Mouse (Mus musculus) neural tube, embryonic 14.5 days (tissue): ENCODE results near the gene Pdzd2. TPM values are rescaled to one million over a fixed set of nuclear protein-coding genes. Genes with fewer than 3 reads are reported as not detected.
A peak's percentile ranks its signal among the peaks of the same experiment; 100 is the strongest.

ENCODE experiments used
- ATAC-seq: fragments of 200-750 bp; cut with Nextera tagmentation; 2 replicates; pipeline ENCODE4 v1.8.0; 2017; ENCODE audit warnings: low read depth, mild to moderate bottlenecking, moderate TSS enrichment, moderate library complexity
- H3K27ac ChIP-seq: fragments of 300-500 bp; sonication (generic); 2 replicates; pipeline ENCODE4 v1.5.1; 2014; ENCODE audit warnings: low read depth, mild to moderate bottlenecking, control low read depth, low read length, moderate library complexity, mixed read lengths
- H3K27me3 ChIP-seq: fragments of 300-500 bp; sonication (generic); 2 replicates; pipeline ENCODE4 v1.6.1; 2014; ENCODE audit warnings: low read length; ENCODE audit not compliant: control insufficient read depth, insufficient read depth
- H3K36me3 ChIP-seq: fragments of 300-500 bp; sonication (generic); 2 replicates; pipeline ENCODE4 v1.6.1; 2014; ENCODE audit warnings: low read length, mixed read lengths; ENCODE audit not compliant: control insufficient read depth, insufficient read depth
- H3K4me1 ChIP-seq: fragments of 300-500 bp; sonication (generic); 2 replicates; pipeline ENCODE4 v1.6.1; 2014; ENCODE audit warnings: low read length; ENCODE audit not compliant: control insufficient read depth, insufficient read depth
- H3K4me2 ChIP-seq: fragments of 300-500 bp; sonication (generic); 2 replicates; pipeline ENCODE4 v1.6.1; 2014; ENCODE audit warnings: mild to moderate bottlenecking, low read depth, low read length, control low read depth
- H3K4me3 ChIP-seq: fragments of 300-500 bp; sonication (generic); 2 replicates; pipeline ENCODE4 v1.5.1; 2014; ENCODE audit warnings: low read depth, low read length, control low read depth, mixed read lengths
- H3K9ac ChIP-seq: fragments of 300-500 bp; sonication (generic); replicated peaks from 2 replicates; pipeline ENCODE4 v1.6.1; 2014; ENCODE audit warnings: low read depth, mild to moderate bottlenecking, control low read depth, low read length, mixed read lengths
- H3K9me3 ChIP-seq: fragments of 300-500 bp; sonication (generic); 2 replicates; pipeline ENCODE4 v1.6.1; 2016; ENCODE audit warnings: low read length; ENCODE audit not compliant: control insufficient read depth
- WGBS: fragments of 180-500 bp; shearing (Covaris S2); extraction: QIAGEN DNeasy Blood & Tissue Kit; methylation state at CpG from one replicate; pipeline ENCODE4 v1.1.7; 2014; 5-methylcytosine and 5-hydroxymethylcytosine counted together
- polyA plus RNA-seq: library from polyadenylated mRNA; unstranded; fragments of >200 nt; fragmentation: Nextera tagmentation; extraction: Ambion mirVana; gene quantifications from 2 replicates; pipeline ENCODE4 v1.2.1, GENCODE M21; 2014

Pdzd2 gene
- polyA plus RNA-seq, 1 experiment from 2014 or later, result 16.6 TPM

DNA sequence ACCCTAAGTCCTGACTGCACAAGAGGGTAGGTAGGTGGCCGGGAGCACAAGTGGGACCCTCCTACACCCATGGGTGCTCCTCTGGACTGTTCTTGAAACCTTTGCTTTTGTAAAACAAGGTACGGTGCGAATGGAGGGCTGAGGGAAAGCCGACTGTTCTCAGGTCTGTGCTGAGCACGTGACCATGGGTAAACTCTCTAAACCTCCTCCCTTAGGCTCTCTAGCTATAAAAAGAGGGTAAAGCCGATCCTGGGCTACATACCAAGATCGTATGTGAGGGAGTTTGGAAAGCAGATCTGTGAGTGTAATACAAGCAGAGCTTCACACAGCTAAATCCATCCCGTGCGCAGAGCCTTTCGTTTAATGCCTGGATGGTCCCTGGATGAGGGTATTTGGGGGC lies 23.4 kb upstream of the Pdzd2 start:
- no peak overlapping the region for H3K4me3 ChIP-seq
- H3K27ac ChIP-seq, result no peak overlapping the region
- ATAC-seq, result no peak
- H3K9ac ChIP-seq, result no peak overlapping the region
- no peaks in the 10 kb centered on the region for H3K27me3 ChIP-seq
- H3K36me3 ChIP-seq, result no peaks in the 10 kb centered on the region
- no peak overlapping the region for H3K4me2 ChIP-seq
- no peaks in the 10 kb centered on the region for H3K4me1 ChIP-seq
- H3K9me3 ChIP-seq, result no peaks in the 10 kb centered on the region
- WGBS, result 49% methylated on average over 10 of the region's 10 CpGs

DNA sequence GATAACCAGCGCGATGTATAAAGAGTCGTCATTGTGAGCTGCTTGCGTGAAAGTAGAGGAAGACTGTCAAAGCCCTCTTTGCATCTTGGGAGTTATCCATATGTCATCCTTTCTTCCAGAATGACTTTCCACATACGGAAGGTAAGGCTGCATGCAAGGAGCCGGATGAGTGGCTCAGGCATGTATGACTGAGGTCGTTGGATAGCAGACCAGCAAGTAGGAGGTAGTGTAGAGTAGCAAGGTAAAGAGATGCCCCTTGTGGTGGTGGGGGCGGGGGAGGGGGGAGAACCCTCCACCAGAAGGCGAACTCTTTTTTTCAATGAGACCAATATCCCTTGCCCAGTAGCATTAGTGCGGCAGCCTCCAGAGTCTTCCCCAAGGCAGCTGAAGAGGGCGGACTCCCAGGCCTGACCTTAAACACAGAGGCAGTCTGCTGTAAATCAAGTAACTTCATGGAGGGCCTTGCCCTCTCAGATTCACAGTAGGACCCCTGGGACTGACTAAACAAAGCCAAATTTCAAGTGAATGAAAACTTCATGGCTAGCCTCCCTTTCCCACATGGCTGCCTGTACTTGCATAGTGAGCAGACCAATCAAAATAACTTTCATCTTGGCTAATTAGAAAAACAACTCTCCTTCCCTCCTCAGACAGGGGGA lies 22.7 kb upstream of the Pdzd2 start:
- Histone ChIP-seq H3K4me2 (no peak overlapping the region), H3K27me3 (no peaks in the 10 kb centered on the region), H3K4me1 (no peaks in the 10 kb centered on the region), H3K4me3 (no peak overlapping the region), H3K9me3 (no peaks in the 10 kb centered on the region), H3K27ac (no peak overlapping the region), H3K36me3 (no peaks in the 10 kb centered on the region), H3K9ac (no peak overlapping the region)
- ATAC-seq, result no peak
- 40% methylated on average over 11 of the region's 11 CpGs for WGBS

DNA sequence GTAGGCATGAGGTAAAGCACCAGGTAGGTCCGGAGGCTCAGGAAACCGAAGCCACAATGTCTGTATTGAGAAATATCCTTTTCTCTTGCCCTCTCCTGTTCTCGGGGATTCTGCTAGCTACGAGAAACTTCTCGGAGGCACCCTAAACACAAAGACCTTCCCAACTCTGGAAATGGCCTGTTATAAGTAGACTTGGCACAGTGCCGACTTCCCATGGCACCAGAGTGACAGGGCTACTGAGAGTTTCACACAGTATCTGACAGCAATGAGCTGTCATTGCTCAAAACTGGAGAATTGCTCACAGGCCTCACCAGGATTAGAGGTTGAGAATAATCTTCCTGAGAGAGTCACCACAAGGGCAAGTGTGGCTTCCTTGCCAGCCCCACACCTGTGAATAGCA lies 21.0 kb upstream of the Pdzd2 start:
- Histone ChIP-seq H3K4me2 (no peak overlapping the region), H3K36me3 (no peaks in the 10 kb centered on the region), H3K4me3 (no peak overlapping the region), H3K4me1 (no peaks in the 10 kb centered on the region), H3K9ac (no peak overlapping the region), H3K27me3 (no peaks in the 10 kb centered on the region), H3K27ac (no peak overlapping the region), H3K9me3 (no peaks in the 10 kb centered on the region)
- WGBS, result 85% methylated on average over 6 of the region's 6 CpGs
- no peak for ATAC-seq

DNA sequence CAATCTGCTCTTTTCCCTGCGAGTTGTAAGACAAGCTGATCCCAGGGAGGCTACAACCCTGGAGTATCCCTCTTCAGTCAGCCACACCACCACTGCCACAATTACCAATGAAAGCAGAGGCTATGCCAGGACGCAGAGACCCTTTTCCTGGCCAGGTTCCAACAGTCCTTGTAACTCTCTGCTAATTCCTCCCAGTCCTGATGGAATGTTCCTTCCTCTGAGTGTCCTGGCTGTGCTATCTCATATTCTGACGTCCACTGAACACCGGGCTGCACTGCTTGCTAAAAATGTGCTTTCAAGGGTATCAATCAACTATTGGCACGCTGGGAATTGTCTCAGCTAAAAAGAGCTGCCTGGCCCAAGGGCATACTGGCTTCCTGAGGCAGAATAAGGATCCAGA lies 18.7 kb upstream of the Pdzd2 start:
- no peak overlapping the region for H3K9ac ChIP-seq
- 50% methylated on average over 5 of the region's 5 CpGs for WGBS
- ATAC-seq, result peak; percentile 36; the same call in 1 of the 2 replicates
- no peak overlapping the region for H3K27ac ChIP-seq
- no peaks in the 10 kb centered on the region for H3K27me3 ChIP-seq
- no peaks in the 10 kb centered on the region for H3K36me3 ChIP-seq
- H3K4me1 ChIP-seq, result no peaks in the 10 kb centered on the region
- H3K4me2 ChIP-seq, result no peak overlapping the region
- H3K9me3 ChIP-seq, result no peaks in the 10 kb centered on the region
- H3K4me3 ChIP-seq, result no peak overlapping the region

DNA sequence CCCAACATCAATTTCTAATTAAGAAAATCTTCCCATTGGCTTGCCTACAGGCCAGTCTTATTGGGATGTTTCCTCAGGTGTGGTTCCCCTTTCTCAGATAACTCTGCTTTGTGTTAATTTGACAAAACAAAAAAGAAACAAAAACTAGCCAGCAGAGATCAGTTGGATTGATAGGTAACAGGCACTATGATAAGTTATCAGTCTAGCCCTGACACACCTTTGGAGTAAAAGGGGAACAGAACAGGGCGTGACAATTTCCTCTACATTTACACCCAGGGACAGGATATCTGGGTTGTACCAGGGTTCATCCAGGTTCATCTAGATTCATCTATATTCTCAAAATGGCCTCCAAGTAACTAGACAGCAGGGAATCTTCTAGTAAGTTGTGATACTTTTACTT lies 18.0 kb upstream of the Pdzd2 start:
- no peak for ATAC-seq
- no peaks in the 10 kb centered on the region for H3K9me3 ChIP-seq
- 100% methylated on average over 1 of the region's 1 CpGs for WGBS
- no peak overlapping the region for H3K27ac ChIP-seq
- no peaks in the 10 kb centered on the region for H3K36me3 ChIP-seq
- no peak overlapping the region for H3K4me3 ChIP-seq
- no peaks in the 10 kb centered on the region for H3K4me1 ChIP-seq
- H3K4me2 ChIP-seq, result no peak overlapping the region
- H3K27me3 ChIP-seq, result no peaks in the 10 kb centered on the region
- H3K9ac ChIP-seq, result no peak overlapping the region

DNA sequence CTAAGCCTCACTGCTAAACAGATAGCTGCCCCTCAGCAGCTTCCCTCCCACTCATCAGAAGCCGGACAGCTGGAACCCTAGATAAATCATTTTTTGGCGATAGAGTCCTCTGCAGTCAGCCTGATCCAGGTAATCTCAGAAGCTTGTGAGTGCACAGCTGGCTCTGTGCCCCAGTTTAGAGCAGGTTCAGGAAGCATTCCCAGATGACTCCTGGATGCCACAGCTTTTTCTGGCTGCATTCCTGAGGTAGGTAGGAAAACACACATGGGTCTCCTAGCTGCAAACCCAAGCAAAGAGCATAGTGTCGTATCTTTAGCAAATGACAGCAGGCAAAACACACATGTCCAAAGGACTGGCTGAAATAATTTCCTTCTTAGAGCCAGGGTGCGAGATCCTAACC lies 13.5 kb upstream of the Pdzd2 start:
- ATAC-seq, result no peak
- Histone ChIP-seq H3K36me3 (no peaks in the 10 kb centered on the region), H3K9me3 (no peaks in the 10 kb centered on the region), H3K4me3 (no peak overlapping the region), H3K27ac (no peak overlapping the region), H3K27me3 (no peaks in the 10 kb centered on the region), H3K4me1 (no peaks in the 10 kb centered on the region), H3K4me2 (no peak overlapping the region), H3K9ac (no peak overlapping the region)
- WGBS, result 71% methylated on average over 4 of the region's 4 CpGs

DNA sequence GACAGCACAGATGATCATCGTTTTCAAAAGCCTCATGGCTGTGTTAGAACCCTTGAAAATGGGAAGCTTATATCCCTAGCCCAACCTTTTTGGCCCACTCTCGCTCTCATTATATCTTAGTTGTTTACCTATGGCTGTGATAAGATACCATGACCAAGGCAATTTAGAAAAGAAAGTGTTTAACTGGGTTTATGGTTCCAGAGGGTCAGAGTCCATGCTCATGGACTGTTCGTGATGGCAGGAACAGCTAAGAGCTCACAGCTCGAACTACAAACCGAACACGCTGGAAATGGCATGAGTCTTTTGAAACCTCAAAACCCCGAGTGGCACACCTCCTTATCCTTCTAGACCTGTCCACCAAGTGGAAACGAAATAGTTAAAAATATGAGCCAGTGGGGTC lies 11.2 kb upstream of the Pdzd2 start:
- H3K27me3 ChIP-seq, result no peaks in the 10 kb centered on the region
- no peaks in the 10 kb centered on the region for H3K4me1 ChIP-seq
- no peak for ATAC-seq
- H3K36me3 ChIP-seq, result no peaks in the 10 kb centered on the region
- WGBS, result 89% methylated on average over 8 of the region's 8 CpGs
- H3K4me2 ChIP-seq, result no peak overlapping the region
- H3K4me3 ChIP-seq, result no peak overlapping the region
- no peaks in the 10 kb centered on the region for H3K9me3 ChIP-seq
- H3K27ac ChIP-seq, result no peak overlapping the region
- H3K9ac ChIP-seq, result no peak overlapping the region

DNA sequence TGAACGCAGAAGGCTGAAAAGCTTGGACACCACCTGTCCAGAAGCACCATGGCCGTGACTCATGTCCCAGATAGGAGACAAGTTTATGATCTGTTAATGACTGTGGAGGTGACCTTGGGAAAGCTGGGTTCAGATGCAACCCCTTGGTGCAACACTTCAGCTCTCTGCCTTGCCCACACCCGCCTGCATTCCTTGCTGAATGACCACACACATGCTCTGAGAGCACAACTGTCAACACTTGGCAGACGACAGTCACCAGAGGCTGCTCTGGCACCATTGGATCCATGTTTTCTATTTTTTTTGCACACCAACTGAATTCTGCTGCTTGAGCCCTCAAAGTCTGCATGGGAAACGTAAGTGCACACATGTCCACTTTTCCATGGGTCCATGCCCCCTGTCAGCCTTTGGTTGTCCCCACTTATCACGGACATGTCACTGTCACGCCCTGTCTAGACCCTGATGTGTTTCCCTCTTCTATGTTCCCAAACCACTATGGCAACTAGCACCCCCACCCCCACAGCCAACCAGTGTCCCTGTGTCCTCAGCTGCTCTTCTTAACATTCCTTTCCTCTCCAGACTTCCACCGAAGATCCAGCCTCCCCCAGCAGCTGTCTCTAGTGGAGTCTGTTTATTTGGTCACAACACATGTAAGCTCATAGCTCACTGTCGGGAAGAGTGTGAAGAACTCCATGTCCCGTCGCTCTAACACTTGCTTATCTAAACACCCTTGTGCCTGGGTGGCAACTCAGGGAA lies 10.0 kb upstream of the Pdzd2 start:
- Histone ChIP-seq H3K27me3 (no peaks in the 10 kb centered on the region), H3K4me2 (no peak overlapping the region), H3K4me1 (no peaks in the 10 kb centered on the region), H3K27ac (no peak overlapping the region), H3K36me3 (no peaks in the 10 kb centered on the region), H3K4me3 (no peak overlapping the region), H3K9me3 (no peaks in the 10 kb centered on the region), H3K9ac (no peak overlapping the region)
- no peak for ATAC-seq
- 87% methylated on average over 11 of the region's 11 CpGs for WGBS

DNA sequence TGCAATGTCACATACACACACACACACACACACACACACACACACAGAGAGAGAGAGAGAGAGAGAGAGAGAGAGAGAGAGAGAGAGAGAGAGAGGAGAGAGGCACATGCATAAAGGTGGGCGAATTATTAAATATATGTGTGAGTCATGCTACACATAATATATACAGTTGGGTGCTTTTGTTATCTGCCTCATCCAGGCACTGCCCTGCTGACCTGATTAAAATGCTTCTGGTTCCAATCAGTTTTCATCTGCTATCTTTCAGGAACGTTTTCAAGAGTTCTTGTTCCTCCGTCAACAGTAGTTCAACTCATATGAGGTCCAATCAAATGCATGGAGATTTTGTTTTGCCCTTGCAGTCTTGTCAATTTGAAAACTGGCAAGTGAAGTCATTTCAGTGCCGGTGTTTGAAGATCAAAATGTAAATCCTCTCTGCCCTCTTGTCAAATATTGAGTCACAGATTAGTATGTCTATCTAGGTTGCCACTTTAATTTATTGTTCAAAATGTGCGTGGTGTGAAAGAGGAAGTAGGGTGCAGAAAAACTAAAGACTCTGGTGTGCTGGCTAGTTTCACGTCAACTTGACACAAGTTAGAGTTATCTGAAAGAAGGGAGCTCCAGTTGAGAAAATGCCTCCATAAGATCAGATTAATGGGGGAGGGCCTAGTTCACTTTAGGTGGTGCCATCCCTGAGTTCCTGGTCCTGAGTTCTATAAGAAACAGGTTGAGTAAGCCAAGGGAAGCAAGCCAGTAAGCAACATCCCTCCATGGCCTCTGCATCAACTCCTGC lies 2.6 kb upstream of the Pdzd2 start:
- Histone ChIP-seq H3K36me3 (no peaks in the 10 kb centered on the region), H3K4me3 (no peak overlapping the region), H3K27me3 (no peaks in the 10 kb centered on the region), H3K9ac (no peak overlapping the region), H3K27ac (no peak overlapping the region), H3K4me2 (no peak overlapping the region), H3K9me3 (no peaks in the 10 kb centered on the region), H3K4me1 (no peaks in the 10 kb centered on the region)
- ATAC-seq, result no peak
- 92% methylated on average over 6 of the region's 6 CpGs for WGBS
